Mouse (Mus musculus): ENCODE data around the gene Srebf1.

- no peak for TF ChIP-seq CTCF (IDR thresholded peaks at IDR 0.05; ENCODE audit: low read depth, low read length)
- no peak for TF ChIP-seq POLR2A (IDR thresholded peaks at IDR 0.05; ENCODE audit: extremely low read depth, insufficient read depth, low read length)
Measured at GRCm38 (mm10) chr11:60231951-60232350, 9.6 kb upstream of the Srebf1 start.

All from liver, adult 2 months (tissue).